Mouse (Mus musculus): Measurements from ENCODE around the gene Prpf6.

The Prpf6 gene

GRCm38 (mm10) chr2:181576613-181577012 is 15.1 kb upstream of the Prpf6 start:
- TF ChIP-seq POU5F1 (IDR thresholded peaks at IDR 0.05; ENCODE audit: borderline replicate concordance, low read length) (no peak), CTCF (conservative IDR thresholded peaks at IDR 0.05; ENCODE audit: low read length) (no peak), NANOG (IDR thresholded peaks at IDR 0.05; ENCODE audit: borderline replicate concordance, low read length) (no peak)
- no peaks in the 10 kb centered on the region for H3K9me3 ChIP-seq (ENCODE audit: low read length)
- peaks cover 4% of the 10 kb centered on the region; the same call in 1 of the 2 replicates for H3K27me3 ChIP-seq (ENCODE audit: insufficient read depth, low read length)
- no peak overlapping the region for H3K4me3 ChIP-seq (replicated peaks; ENCODE audit: low read length)
- peaks cover 14% of the 10 kb centered on the region; the same call in 1 of the 2 replicates for H3K36me3 ChIP-seq (ENCODE audit: insufficient read depth, low read length)
- H3K4me1 ChIP-seq (replicated peaks; ENCODE audit: low read depth, low read length): peaks cover 21% of the 10 kb centered on the region

- no peak for TF ChIP-seq CTCF (conservative IDR thresholded peaks at IDR 0.05; ENCODE audit: low read length)
- no peak for TF ChIP-seq NANOG (IDR thresholded peaks at IDR 0.05; ENCODE audit: borderline replicate concordance, low read length)
- no peak for TF ChIP-seq POU5F1 (IDR thresholded peaks at IDR 0.05; ENCODE audit: borderline replicate concordance, low read length)
- H3K4me3 ChIP-seq (replicated peaks; ENCODE audit: low read length): no peak overlapping the region
- peaks cover 14% of the 10 kb centered on the region; the same call in 1 of the 2 replicates for H3K36me3 ChIP-seq (ENCODE audit: insufficient read depth, low read length)
- no peaks in the 10 kb centered on the region for H3K9me3 ChIP-seq (ENCODE audit: low read length)
- H3K27me3 ChIP-seq (ENCODE audit: insufficient read depth, low read length): peaks cover 4% of the 10 kb centered on the region; the same call in 1 of the 2 replicates
- peaks cover 23% of the 10 kb centered on the region for H3K4me1 ChIP-seq (replicated peaks; ENCODE audit: low read depth, low read length)
Measured at GRCm38 (mm10) chr2:181577126-181577525, 14.5 kb upstream of the Prpf6 start.

DNA sequence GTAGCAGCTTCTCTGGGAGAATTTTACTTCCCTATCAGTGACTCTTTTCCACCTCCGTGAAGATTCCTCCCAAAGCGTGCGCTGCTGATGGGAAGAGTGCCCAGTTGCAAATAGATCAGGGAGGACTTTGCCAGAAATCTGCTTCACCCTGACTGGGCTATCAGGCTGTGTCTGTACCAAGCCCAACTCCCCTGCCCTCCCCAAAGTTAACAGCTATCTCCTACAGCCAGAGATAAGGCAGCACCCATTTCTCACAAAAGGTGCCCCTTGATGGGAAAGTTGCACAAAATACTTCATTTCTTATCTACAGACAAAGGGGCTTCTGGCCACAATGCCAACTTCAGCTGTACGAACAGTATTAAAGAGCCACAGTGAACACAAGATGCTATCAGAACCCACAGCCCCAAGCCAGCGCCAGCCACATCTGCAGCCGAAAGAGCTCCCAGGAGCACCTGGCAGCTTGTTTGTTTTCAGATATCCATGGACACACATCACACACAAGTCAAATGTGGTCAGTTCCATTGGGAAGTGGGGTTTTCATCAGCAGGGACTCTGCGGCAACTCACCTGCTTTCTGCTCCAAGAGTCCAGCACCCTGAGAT is 13.6 kb upstream of the Prpf6 start:
- Histone ChIP-seq H3K4me1 (replicated peaks; ENCODE audit: low read depth, low read length) (peaks cover 28% of the 10 kb centered on the region), H3K9me3 (ENCODE audit: low read length) (no peaks in the 10 kb centered on the region), H3K4me3 (replicated peaks; ENCODE audit: low read length) (no peak overlapping the region), H3K27me3 (ENCODE audit: insufficient read depth, low read length) (peaks cover 4% of the 10 kb centered on the region; the same call in 1 of the 2 replicates), H3K36me3 (ENCODE audit: insufficient read depth, low read length) (peaks cover 11% of the 10 kb centered on the region)
- TF ChIP-seq CTCF (conservative IDR thresholded peaks at IDR 0.05; ENCODE audit: low read length): no peak
- TF ChIP-seq NANOG (IDR thresholded peaks at IDR 0.05; ENCODE audit: borderline replicate concordance, low read length): no peak
- TF ChIP-seq POU5F1 (IDR thresholded peaks at IDR 0.05; ENCODE audit: borderline replicate concordance, low read length): no peak

DNA sequence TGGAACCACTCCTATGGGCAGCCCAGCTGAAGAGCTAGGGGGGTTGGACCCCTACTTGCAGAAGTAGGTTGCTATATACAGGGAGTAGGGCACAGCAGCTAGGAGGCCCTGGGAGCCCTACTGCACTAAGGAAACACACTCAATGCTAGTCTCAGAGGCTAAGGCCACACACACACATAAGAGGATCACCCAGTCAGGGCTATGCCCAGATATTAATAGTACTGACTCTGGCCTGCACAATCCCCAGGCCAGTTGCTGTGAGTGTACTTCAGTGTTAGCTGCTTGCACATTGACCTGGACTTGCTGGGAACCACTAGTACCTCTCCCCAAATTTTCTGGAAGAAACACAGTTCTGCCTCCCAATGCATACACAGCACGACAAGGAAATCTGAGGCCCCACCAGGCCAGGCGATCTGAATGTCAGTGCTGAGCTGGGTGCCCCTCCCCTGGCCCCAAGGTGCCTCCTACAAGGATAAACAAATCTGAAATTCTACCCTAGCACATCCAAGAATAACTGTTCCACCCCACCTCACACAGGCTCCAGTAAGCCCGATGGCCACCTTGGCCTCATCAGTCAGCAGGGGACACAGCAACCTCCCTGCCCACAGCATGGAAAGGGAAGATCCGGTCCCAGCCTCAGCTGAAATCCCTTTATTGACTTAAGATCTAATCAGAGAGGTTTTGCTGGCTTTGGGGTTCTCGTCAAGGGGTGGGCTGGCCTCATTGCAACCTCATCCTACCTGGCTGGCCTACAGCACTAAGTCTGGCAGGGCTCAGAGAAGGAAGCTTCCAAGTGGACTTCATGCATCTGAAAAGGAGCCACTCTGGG is 12.7 kb upstream of the Prpf6 start:
- peaks cover 4% of the 10 kb centered on the region; the same call in 1 of the 2 replicates for H3K27me3 ChIP-seq (ENCODE audit: insufficient read depth, low read length)
- TF ChIP-seq NANOG (IDR thresholded peaks at IDR 0.05; ENCODE audit: borderline replicate concordance, low read length) (no peak), CTCF (conservative IDR thresholded peaks at IDR 0.05; ENCODE audit: low read length) (no peak), POU5F1 (IDR thresholded peaks at IDR 0.05; ENCODE audit: borderline replicate concordance, low read length) (no peak)
- no peaks in the 10 kb centered on the region for H3K9me3 ChIP-seq (ENCODE audit: low read length)
- H3K4me3 ChIP-seq (replicated peaks; ENCODE audit: low read length): no peak overlapping the region
- peaks cover 16% of the 10 kb centered on the region for H3K36me3 ChIP-seq (ENCODE audit: insufficient read depth, low read length)
- H3K4me1 ChIP-seq (replicated peaks; ENCODE audit: low read depth, low read length): peaks cover 28% of the 10 kb centered on the region

GRCm38 (mm10) chr2:181579681-181580080 is 12.0 kb upstream of the Prpf6 start:
- H3K27me3 ChIP-seq (ENCODE audit: insufficient read depth, low read length): peaks cover 4% of the 10 kb centered on the region; the same call in 1 of the 2 replicates
- H3K4me1 ChIP-seq (replicated peaks; ENCODE audit: low read depth, low read length): peaks cover 28% of the 10 kb centered on the region
- H3K9me3 ChIP-seq (ENCODE audit: low read length): no peaks in the 10 kb centered on the region
- no peak overlapping the region for H3K4me3 ChIP-seq (replicated peaks; ENCODE audit: low read length)
- no peak for TF ChIP-seq POU5F1 (IDR thresholded peaks at IDR 0.05; ENCODE audit: borderline replicate concordance, low read length)
- H3K36me3 ChIP-seq (ENCODE audit: insufficient read depth, low read length): peaks cover 17% of the 10 kb centered on the region

DNA sequence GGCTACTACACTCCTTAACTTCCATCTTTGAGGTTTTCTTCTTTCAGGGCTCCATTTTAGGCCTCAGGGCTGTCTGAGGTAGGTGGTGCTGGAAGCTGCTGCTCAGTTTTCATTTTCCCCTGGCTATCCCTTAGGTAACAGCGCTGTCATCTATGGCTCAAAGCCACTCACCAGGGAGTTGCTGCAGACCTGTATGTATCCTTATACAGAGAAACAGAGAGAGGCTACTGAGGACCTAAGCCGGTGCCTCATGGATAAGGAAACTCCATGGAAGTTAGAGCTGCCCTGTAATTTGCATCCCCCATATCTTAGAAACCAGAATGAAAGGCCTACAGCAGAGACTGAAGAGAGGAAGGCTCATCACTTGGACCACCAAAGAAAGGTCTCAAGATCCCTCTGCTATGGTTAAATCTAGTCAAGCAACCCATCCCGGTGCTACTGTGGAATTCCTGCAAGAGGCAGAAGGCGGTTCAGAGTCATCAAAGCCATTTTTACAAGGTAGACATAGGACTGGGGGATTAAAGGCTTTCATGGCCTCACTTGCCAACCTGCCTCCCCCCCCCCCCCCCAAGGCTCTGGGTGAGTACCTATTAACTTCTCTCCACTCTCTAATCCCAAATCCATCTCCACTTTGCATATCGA is 11.4 kb upstream of the Prpf6 start:
- TF ChIP-seq POU5F1 (IDR thresholded peaks at IDR 0.05; ENCODE audit: borderline replicate concordance, low read length): no peak
- TF ChIP-seq CTCF (conservative IDR thresholded peaks at IDR 0.05; ENCODE audit: low read length): no peak
- no peak for TF ChIP-seq NANOG (IDR thresholded peaks at IDR 0.05; ENCODE audit: borderline replicate concordance, low read length)
- H3K27me3 ChIP-seq (ENCODE audit: insufficient read depth, low read length): peaks cover 4% of the 10 kb centered on the region; the same call in 1 of the 2 replicates
- H3K36me3 ChIP-seq (ENCODE audit: insufficient read depth, low read length): peaks cover 22% of the 10 kb centered on the region
- H3K4me1 ChIP-seq (replicated peaks; ENCODE audit: low read depth, low read length): peaks cover 28% of the 10 kb centered on the region
- H3K4me3 ChIP-seq (replicated peaks; ENCODE audit: low read length): peak overlapping the region; percentile 91
- H3K9me3 ChIP-seq (ENCODE audit: low read length): no peaks in the 10 kb centered on the region

GRCm38 (mm10) chr2:181581016-181581401 is 10.7 kb upstream of the Prpf6 start:
- peaks cover 28% of the 10 kb centered on the region for H3K4me1 ChIP-seq (replicated peaks; ENCODE audit: low read depth, low read length)
- peaks cover 4% of the 10 kb centered on the region; the same call in 1 of the 2 replicates for H3K27me3 ChIP-seq (ENCODE audit: insufficient read depth, low read length)
- peaks cover 30% of the 10 kb centered on the region for H3K36me3 ChIP-seq (ENCODE audit: insufficient read depth, low read length)
- TF ChIP-seq POU5F1 (IDR thresholded peaks at IDR 0.05; ENCODE audit: borderline replicate concordance, low read length) (no peak), CTCF (conservative IDR thresholded peaks at IDR 0.05; ENCODE audit: low read length) (peak; percentile 78), NANOG (IDR thresholded peaks at IDR 0.05; ENCODE audit: borderline replicate concordance, low read length) (no peak)
- H3K4me3 ChIP-seq (replicated peaks; ENCODE audit: low read length): peak overlapping the region; percentile 91
- H3K9me3 ChIP-seq (ENCODE audit: low read length): no peaks in the 10 kb centered on the region
